Comparison of ENCODE assay signal across 23 mouse cellular contexts in the genomic region with DNA sequence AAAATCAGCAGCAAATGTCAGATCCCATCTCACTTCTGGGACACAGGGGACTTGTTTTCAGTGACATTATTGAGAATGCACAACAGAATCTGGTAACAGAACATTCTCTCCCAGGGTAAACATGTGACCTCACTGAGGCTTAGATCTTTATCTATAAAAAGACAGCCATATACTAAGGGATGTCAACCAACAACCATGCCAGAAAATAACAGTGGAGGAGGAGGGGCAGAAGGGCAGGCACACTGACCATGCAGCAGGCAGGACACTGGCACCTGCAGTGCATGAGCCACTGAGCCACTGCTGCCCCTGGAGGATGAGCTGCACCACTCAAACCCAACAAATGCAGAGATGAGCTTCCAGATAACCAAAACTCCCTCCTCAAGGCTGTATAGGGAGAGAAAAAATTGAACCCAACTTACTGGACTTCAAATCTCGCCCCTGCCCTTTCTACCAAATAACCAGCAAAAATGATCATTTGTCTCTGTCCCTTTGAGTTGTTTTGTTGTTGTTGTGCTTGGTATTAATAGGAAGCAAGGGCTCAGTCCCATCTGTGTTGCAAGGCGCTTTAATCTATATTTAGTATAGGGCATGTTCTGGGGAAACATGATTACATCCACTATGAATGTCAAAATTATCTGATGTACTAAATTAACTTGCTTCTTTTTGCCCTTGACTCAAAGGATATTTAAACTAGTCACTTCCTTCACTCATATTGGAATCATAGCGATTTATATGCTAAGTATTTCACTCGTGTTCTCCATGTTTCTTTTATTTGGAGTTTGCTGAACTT.
DNase-seq lines count a peak whose midpoint lies in the region; ATAC-seq and TF ChIP-seq lines count a peak whose summit lies in the region.
"Had no signal": no experiment of that assay in that cellular context is flagged by ENCODE, and none has a peak within 500 bp of the region (broad histone marks: within the 10 kb centered on the region; RNA-seq: fewer than 3 reads in every experiment).

No protein-coding gene starts in this region.

- H3K9me3 ChIP-seq in embryonic facial prominence, embryonic 15.5 days (replicated peaks) = no peaks in the 10 kb centered on the region
- no peaks in the 10 kb centered on the region for H3K9me3 ChIP-seq in embryonic facial prominence, embryonic 10.5 days
- no peaks in the 10 kb centered on the region for H3K9me3 ChIP-seq in limb, embryonic 15.5 days
- H3K9me3 ChIP-seq in limb, embryonic 10.5 days (replicated peaks) = no peaks in the 10 kb centered on the region
- H3K9me3 ChIP-seq in MEL (replicated peaks; ENCODE audit: insufficient read depth, low read length) = no peaks in the 10 kb centered on the region
- H3K9me3 ChIP-seq: embryonic facial prominence, embryonic 12.5 days; forebrain, embryonic 12.5 days; G1E; heart, embryonic 12.5 days; hindbrain, embryonic 12.5 days had no signal

- H3K4me2 ChIP-seq in embryonic facial prominence, embryonic 15.5 days (replicated peaks) = no peak overlapping the region
- no peak overlapping the region for H3K4me2 ChIP-seq in limb, embryonic 15.5 days
- H3K4me2 ChIP-seq: embryonic facial prominence, embryonic 12.5 days; forebrain, embryonic 12.5 days; heart, embryonic 12.5 days; hindbrain, embryonic 12.5 days had no signal

- 83% methylated on average over 4 of the region's 4 CpGs for WGBS in embryonic facial prominence, embryonic 15.5 days
- WGBS in embryonic facial prominence, embryonic 10.5 days = 91% methylated on average over 4 of the region's 4 CpGs
- WGBS in limb, embryonic 15.5 days = 85% methylated on average over 4 of the region's 4 CpGs
- WGBS in limb, embryonic 10.5 days = 92% methylated on average over 4 of the region's 4 CpGs

- 0 out of 4 replicates have a peak, but pooled peaks have one; percentile 5 to 31 for TF ChIP-seq EP300 in MEL (IDR thresholded peaks at IDR 0.05; ENCODE audit: low read depth in 1 of 2, low read length in 2 of 2)

- no peak for TF ChIP-seq CTCF in MEL (IDR thresholded peaks at IDR 0.05 in 2 of 3, conservative IDR thresholded peaks at IDR 0.05 in 1 of 3; ENCODE audit: control insufficient read depth in 1 of 3, insufficient read depth in 1 of 3, low read depth in 2 of 3, low read length in 3 of 3, poor library complexity in 1 of 3, severe bottlenecking in 1 of 3)

- H3K9ac ChIP-seq in embryonic facial prominence, embryonic 15.5 days = no peak overlapping the region
- H3K9ac ChIP-seq in limb, embryonic 15.5 days = no peak overlapping the region
- no peak overlapping the region for H3K9ac ChIP-seq in MEL (ENCODE audit: control insufficient read depth, low read depth, low read length, poor library complexity, severe bottlenecking)
- H3K9ac ChIP-seq: embryonic facial prominence, embryonic 12.5 days; forebrain, embryonic 12.5 days; heart, embryonic 12.5 days; hindbrain, embryonic 12.5 days had no signal

- H3K27me3 ChIP-seq in embryonic facial prominence, embryonic 15.5 days = peaks cover 13% of the 10 kb centered on the region
- no peaks in the 10 kb centered on the region for H3K27me3 ChIP-seq in embryonic facial prominence, embryonic 10.5 days (replicated peaks; ENCODE audit: low read depth, poor library complexity, severe bottlenecking)
- 0 out of 2 replicates have a peak, but pooled peaks cover 3% of the 10 kb centered on the region for H3K27me3 ChIP-seq in limb, embryonic 15.5 days
- H3K27me3 ChIP-seq in limb, embryonic 10.5 days (ENCODE audit: low read depth, poor library complexity, severe bottlenecking) = no peaks in the 10 kb centered on the region
- no peaks in the 10 kb centered on the region for H3K27me3 ChIP-seq in MEL (ENCODE audit: control insufficient read depth in 1 of 2, insufficient read depth in 2 of 2, low read length in 2 of 2)
- H3K27me3 ChIP-seq: embryonic facial prominence, embryonic 12.5 days; forebrain, embryonic 12.5 days; heart, embryonic 12.5 days; hindbrain, embryonic 12.5 days had no signal

- 0 out of 2 replicates have a peak overlapping the region, but pooled peaks have one; percentile 17 for H3K27ac ChIP-seq in embryonic facial prominence, embryonic 15.5 days (replicated peaks)
- no peak overlapping the region for H3K27ac ChIP-seq in embryonic facial prominence, embryonic 10.5 days (replicated peaks)
- H3K27ac ChIP-seq in limb, embryonic 15.5 days = 0 out of 2 replicates have a peak overlapping the region, but pooled peaks have one; percentile 24
- no peak overlapping the region for H3K27ac ChIP-seq in limb, embryonic 10.5 days
- no peak overlapping the region for H3K27ac ChIP-seq in MEL (ENCODE audit: control insufficient read depth, low read depth, low read length)
- H3K27ac ChIP-seq: embryonic facial prominence, embryonic 12.5 days; forebrain, embryonic 12.5 days; hindbrain, embryonic 12.5 days had no signal

- no peak overlapping the region for H3K4me3 ChIP-seq in embryonic facial prominence, embryonic 15.5 days (replicated peaks)
- H3K4me3 ChIP-seq in embryonic facial prominence, embryonic 10.5 days = no peak overlapping the region
- H3K4me3 ChIP-seq in limb, embryonic 15.5 days = no peak overlapping the region
- H3K4me3 ChIP-seq in limb, embryonic 10.5 days = no peak overlapping the region
- no peak overlapping the region for H3K4me3 ChIP-seq in MEL (ENCODE audit: control insufficient read depth in 1 of 2, insufficient read depth in 1 of 2, low read depth in 2 of 2, low read length in 2 of 2)
- H3K4me3 ChIP-seq: embryonic facial prominence, embryonic 12.5 days; forebrain, embryonic 12.5 days; heart, embryonic 12.5 days; hindbrain, embryonic 12.5 days had no signal

- H3K79me2 ChIP-seq in MEL (ENCODE audit: control insufficient read depth, insufficient read depth, low read length, poor library complexity) = peaks cover 1% of the 10 kb centered on the region; the same call in 1 of the 2 replicates

- H3K36me3 ChIP-seq in embryonic facial prominence, embryonic 15.5 days = no peaks in the 10 kb centered on the region
- H3K36me3 ChIP-seq in embryonic facial prominence, embryonic 10.5 days (replicated peaks) = no peaks in the 10 kb centered on the region
- peaks cover 3% of the 10 kb centered on the region; the same call in 1 of the 2 replicates for H3K36me3 ChIP-seq in limb, embryonic 15.5 days
- no peaks in the 10 kb centered on the region for H3K36me3 ChIP-seq in limb, embryonic 10.5 days
- peaks cover 0 to 31% of the 10 kb centered on the region in 2 experiments; a peak in 2 of 4 replicates for H3K36me3 ChIP-seq in MEL (ENCODE audit: control insufficient read depth in 1 of 2, insufficient read depth in 2 of 2, low read length in 2 of 2)
- H3K36me3 ChIP-seq: embryonic facial prominence, embryonic 12.5 days; hindbrain, embryonic 12.5 days had no signal

- no peak for ATAC-seq in embryonic facial prominence, embryonic 15.5 days (ENCODE audit: insufficient number of reproducible peaks, low FRiP score, low TSS enrichment, low read depth)
- ATAC-seq in limb, embryonic 15.5 days (ENCODE audit: insufficient number of reproducible peaks, low FRiP score, low TSS enrichment, low read depth) = no peak
- ATAC-seq: CD4-positive, CD25-positive, alpha-beta regulatory T cell, adult 4 months; forebrain, embryonic 16.5 days; hindbrain, embryonic 16.5 days; inflammation-experienced regulatory T-cells, adult 6 months had no signal

- no peak for DNase-seq in embryonic facial prominence, embryonic 10.5 days (ENCODE audit: low spot score)
- peak; percentile 85 for DNase-seq in heart, adult 11 months
- DNase-seq in heart, adult 8-10 months (ENCODE audit: low spot score) = no peak
- DNase-seq in limb, embryonic 10.5 days (ENCODE audit: low spot score) = no peak
- no peak for DNase-seq in MEL (ENCODE audit: low read depth, low spot score)
- DNase-seq: adrenal gland, postnatal 10 days; B cell, adult 2 months; cerebellum, adult 11 months; cerebellum, adult 8-10 months; cerebellum, postnatal 14 days; embryo, embryonic 11 days; heart, postnatal 4 days had no signal

- TF ChIP-seq POLR2A in MEL (IDR thresholded peaks at IDR 0.05; ENCODE audit: control insufficient read depth in 1 of 2, insufficient read depth in 1 of 2, low read depth in 1 of 2, low read length in 2 of 2, poor library complexity in 1 of 2) = no peak

- TF ChIP-seq RAD21 in MEL (IDR thresholded peaks at IDR 0.05; ENCODE audit: low read depth, low read length) = no peak

- H3K4me1 ChIP-seq in embryonic facial prominence, embryonic 15.5 days = no peaks in the 10 kb centered on the region
- no peaks in the 10 kb centered on the region; the same call in 1 of the 2 replicates for H3K4me1 ChIP-seq in embryonic facial prominence, embryonic 10.5 days
- H3K4me1 ChIP-seq in limb, embryonic 15.5 days = no peaks in the 10 kb centered on the region
- no peaks in the 10 kb centered on the region; the same call in 1 of the 2 replicates for H3K4me1 ChIP-seq in limb, embryonic 10.5 days
- peaks cover 13 to 26% of the 10 kb centered on the region in 2 experiments for H3K4me1 ChIP-seq in MEL (ENCODE audit: control insufficient read depth in 1 of 2, insufficient read depth in 2 of 2, low read length in 2 of 2)
- H3K4me1 ChIP-seq: embryonic facial prominence, embryonic 12.5 days had no signal

TF ChIP-seq in MEL, 35 proteins besides CTCF, POLR2A, EP300 and RAD21:
- TF ChIP-seq MEF2A (IDR thresholded peaks at IDR 0.05; ENCODE audit: extremely low read depth, insufficient replicate concordance, low read depth, low read length, poor library complexity, severe bottlenecking) = peak; percentile 74; the same call in 1 of the 2 replicates
- no peak for TF ChIP-seq MAFK (IDR thresholded peaks at IDR 0.05; ENCODE audit: borderline replicate concordance, low read depth, low read length)
- TF ChIP-seq ETS1 (IDR thresholded peaks at IDR 0.05; ENCODE audit: low read depth, low read length) = peak; percentile 56
- TF ChIP-seq ZNF384 (IDR thresholded peaks at IDR 0.05; ENCODE audit: low read depth, low read length) = no peak
- TF ChIP-seq GATA1 (IDR thresholded peaks at IDR 0.05; ENCODE audit: low read depth, low read length) = peak; percentile 18; the same call in 1 of the 2 replicates

Comparison
In these comparisons a context has a peak if more than half of its experiments do, and no peak if none do; other contexts are left out.
1. H3K27ac ChIP-seq: peak in embryonic facial prominence, embryonic 15.5 days (single experiment) and limb, embryonic 15.5 days (single experiment); none in embryonic facial prominence, embryonic 10.5 days (single experiment), limb, embryonic 10.5 days (single experiment) and MEL (single experiment).